Mouse (Mus musculus) thymus, postnatal 0 days (tissue): Measurements from ENCODE around the gene Adamts3. TPM values are rescaled to one million over a fixed set of nuclear protein-coding genes. Genes with fewer than 3 reads are reported as not detected.

Experiments used
- DNase-seq: peaks from one replicate; pipeline ENCODE4 v3.0.0-alpha.2; 2015; ENCODE audit warnings: low spot score
- polyA plus RNA-seq: library from polyadenylated mRNA; unstranded; fragments of >200 nt; fragmentation: Nextera tagmentation; extraction: Ambion mirVana; gene quantifications from 2 replicates; pipeline ENCODE4 v1.2.1, GENCODE M21; 2015

Adamts3 gene
- polyA plus RNA-seq, 1 experiment from 2014 or later = 1.2 TPM

DNA sequence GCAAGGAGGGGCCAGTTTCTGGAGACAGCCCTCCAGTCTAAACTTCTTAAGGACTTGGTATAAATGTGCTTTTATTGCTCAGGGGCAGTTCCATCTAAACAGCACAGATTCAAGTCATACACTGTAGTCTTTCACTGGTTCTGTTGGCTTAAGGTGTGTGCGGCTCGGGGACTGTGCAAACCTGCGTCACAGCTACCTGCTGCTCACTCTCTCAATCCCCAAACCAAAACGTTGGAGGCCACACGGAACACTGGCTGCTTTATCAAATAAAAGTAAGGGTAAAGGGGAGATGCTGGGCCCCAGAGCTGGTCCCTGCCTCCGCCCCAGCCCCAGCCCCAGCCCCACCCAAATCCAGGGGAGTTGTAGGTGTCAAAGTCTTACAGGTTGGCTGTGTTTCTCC lies 66.5 kb downstream of the Adamts3 start:
- no peak for DNase-seq

DNA sequence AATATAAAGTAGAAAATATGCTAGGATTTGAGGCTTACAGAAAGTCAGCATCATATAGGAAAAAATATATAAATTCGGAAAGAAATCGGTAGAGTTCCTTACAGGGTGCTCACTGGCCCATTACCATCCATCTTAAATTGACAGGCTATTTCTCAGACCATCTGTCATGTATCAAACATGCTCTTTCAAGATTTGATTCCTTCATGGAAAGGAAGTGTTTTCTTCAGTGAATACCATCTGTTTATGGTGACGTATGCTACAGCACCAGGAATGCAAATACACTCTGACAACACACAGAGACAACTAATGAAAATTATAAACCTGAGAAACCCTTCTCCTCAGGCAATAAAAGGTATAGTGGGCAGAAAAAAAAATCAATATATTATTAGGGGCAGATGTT lies 68.6 kb downstream of the Adamts3 start:
- no peak for DNase-seq

GRCm38 (mm10) chr5:89800181-89800816 lies 82.8 kb downstream of the Adamts3 start:
- DNase-seq = no peak

DNA sequence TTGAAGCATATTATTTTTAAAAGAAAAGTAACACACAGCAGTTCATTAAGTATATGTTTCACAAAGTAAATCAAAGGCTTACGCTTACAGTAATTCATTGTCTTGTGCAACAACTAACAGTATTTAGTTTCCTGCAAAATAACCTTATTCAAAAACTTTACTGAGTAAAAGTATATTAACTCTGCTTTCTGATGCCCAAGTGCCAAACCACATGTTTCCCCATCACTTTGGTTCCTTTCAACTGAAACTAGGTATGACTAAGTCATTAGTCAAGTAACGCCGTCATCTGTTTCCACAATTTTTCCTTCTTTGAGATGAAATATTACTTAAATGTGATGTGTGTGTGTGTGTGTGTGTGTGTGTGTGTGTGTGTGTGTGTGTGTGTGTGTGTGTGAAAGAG lies 89.4 kb downstream of the Adamts3 start:
- no peak for DNase-seq

DNA sequence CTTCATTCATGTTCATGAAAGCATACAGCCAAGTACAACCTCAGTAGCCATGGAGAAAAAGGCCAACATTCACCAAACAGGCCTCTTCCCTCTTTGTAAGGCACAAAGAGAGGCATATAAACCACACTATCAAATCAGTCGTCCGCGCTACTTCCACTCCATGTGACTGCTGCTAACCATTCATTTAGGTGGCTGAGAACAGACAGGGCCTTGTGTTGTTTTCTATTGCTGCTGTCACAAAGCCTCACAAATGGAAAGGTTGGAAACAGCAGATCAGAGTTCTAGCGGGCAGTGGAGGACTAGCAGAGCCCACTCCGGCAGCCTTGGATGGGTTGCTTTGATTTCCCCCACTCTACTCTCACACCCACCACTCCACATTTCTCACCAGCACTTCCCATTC lies 98.5 kb downstream of the Adamts3 start:
- no peak for DNase-seq

DNA sequence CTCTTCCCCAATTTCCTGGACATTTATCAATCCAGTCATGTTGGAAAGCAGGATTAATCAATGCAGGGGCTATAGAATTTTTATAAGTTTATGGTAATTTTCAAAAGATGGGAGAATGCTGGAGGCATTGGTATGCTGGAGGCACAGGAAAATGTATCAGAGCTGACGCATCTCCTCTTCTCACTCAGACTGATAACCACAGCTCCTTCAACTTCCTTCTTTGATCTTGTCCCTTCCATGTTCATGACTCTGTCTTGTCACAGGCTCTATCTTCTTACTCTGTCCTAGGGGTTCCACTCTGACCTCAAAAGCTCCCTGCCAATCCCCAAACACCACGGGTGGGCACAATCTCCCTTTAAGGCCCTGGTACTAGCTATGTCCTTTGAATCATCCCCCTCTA lies 103.3 kb downstream of the Adamts3 start:
- no peak for DNase-seq

- no peak for DNase-seq
Measured at GRCm38 (mm10) chr5:89778610-89779009, 104.5 kb downstream of the Adamts3 start.

- no peak for DNase-seq
Measured at GRCm38 (mm10) chr5:89777411-89777810, 105.7 kb downstream of the Adamts3 start.

DNA sequence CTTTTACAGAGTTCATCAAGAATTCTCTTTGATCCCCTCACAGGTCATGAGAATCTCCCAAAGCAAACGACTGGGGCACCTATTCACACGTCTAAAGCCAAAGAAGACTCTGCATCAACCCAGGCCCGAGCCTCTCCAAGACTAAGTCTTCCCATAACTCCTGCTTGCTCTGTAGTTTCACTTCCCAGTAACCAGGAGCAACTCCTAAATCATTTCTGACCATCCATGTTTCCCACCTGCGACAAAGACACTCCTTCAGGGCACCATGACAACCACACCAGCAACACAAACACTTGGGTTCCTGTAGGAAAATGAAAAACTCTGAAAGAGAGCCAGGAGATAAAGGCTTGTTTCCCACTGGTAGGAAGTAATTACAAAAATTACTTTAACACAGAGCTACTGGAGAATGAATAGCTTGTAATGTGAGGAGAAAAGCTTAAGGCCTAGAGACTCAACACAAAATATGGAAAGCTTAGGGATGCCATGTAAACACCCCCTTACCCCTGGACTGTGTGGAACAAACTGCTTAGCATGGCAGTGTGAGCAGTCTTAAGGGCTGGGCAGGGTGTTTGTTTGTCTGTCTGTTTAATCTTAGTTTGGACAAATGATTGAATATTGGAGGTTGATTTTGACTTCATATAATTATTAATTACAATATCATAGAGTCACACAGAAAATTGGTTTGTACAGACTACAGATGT lies 112.3 kb downstream of the Adamts3 start:
- no peak for DNase-seq

DNA sequence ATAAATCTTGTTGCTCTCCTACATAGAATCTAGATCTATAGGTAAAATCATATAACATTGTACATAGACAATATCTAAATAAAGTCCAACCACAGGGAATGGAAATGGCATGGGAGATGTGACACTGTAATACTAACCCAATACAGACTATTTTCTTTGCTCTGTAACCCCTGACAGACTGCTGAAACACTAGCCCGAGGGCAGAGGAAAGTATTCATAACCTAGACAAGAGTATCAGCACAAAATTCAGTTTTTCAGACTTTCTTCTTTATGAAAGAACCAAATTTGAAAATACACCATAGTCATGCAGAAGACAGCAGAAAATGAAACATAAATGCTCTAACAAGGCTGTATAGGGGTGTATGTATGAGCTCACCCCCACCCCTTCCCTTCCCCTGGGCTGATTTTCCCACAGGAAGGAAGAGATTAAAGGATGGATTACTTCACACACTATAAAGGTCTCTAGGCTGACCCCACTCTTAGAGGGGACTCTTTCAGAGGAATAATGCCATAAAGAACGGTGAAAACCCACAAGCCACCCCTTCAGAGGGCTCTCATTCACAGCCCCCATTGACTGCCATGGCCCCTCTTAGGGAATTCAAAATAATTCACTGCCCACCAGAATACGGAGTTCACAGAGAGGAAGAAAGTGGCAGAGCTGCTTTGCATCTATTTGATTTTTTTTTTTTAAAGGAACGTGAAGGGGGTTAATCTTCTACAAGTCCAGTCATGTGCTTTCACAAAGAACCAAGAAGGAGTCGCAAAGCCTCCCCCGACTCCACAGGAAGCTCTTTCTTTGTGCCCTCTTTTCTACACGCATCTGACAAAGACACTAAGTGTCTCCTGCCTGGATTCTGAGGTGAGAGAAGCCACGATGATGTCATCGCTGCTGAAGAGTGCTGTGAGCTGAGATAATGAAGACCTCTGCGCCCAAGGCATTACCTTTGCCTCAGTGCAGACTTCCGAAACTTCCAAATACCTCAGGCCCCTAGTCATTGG lies 119.6 kb downstream of the Adamts3 start:
- no peak for DNase-seq

DNA sequence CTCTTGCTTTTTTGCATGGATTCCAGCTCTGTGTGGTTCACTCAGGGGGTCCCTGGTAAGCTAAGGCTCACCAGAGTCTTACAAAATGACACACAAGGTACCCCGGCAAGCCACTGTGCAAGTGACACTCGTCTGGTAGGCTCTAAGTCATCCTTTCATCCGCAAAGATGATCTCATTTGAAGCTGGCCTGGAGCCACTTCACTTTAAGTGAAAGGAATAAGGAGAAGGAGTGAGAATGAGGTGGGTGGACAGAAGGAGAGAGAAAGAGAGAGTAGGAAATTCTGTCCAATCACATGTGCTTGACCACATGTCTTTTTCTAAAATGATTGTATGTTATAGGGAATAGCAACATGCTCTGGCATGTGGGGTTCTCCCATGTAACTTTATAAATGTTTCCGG lies 122.8 kb downstream of the Adamts3 start:
- no peak for DNase-seq

- DNase-seq = no peak
Measured at GRCm38 (mm10) chr5:89751836-89752235, 131.3 kb downstream of the Adamts3 start.

GRCm38 (mm10) chr5:89748185-89748884 lies 134.8 kb downstream of the Adamts3 start:
- DNase-seq = no peak

DNA sequence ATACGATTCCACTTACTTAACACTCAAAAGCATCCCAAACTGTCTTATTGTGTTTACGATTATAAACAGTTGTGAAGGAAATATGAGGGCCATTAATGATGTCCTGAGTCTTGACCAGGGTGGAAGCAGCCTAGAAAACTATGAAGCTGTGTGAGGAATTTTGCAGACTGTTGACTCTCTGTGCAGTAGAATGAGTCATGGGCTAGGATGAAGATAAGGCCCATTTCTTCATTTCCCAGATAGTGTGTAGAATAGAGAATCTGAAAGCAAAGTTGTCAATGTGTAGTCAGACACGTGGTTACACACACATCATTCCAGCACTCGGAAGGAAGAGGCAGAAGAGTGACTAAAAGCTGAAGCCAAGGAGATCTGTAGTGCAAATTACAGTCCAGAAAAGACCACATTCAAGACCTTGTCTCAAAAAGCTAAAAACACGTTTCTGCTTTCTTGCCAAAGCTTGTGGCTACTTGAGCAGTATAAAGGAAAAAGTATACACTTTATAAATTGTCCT lies 135.9 kb downstream of the Adamts3 start:
- DNase-seq = no peak

DNA sequence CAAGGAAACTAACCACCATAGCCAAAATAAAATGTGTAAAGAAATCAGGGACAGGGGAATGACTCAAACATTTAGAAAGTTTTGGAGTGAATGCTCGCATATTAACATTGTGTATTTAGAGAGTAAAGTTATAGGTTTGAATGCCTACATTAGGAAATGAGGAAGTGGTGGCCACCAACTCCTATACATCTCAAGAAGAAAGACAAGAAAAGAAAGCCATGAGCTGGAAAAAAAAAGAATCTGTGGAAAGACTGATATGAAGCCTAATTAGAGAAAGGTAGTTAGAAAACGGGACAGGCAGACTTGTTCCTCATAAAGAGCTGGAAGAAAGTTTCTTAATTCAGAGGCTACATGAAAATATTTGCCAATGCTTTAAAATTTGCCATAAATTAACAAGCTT lies 138.0 kb downstream of the Adamts3 start:
- no peak for DNase-seq

- no peak for DNase-seq
Measured at GRCm38 (mm10) chr5:89734759-89735158, 148.4 kb downstream of the Adamts3 start.

DNA sequence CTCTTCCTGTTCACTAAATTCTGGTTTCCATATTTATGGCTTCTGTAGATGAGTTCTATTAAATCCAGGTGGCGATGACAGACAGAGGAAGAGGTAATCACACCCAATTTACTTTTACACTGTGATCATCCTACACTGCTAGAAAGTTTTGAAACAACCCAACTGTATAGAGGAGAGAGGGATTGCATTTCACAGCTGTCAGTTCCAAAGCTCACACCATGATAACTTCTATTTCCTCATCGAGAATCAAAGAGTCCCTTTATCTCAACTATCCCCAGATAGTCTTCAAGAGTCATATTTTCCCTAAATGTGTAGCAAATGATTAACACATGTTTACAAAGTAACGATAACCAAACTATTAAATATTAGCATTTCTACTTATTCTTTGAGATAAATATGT lies 152.7 kb downstream of the Adamts3 start:
- no peak for DNase-seq

DNA sequence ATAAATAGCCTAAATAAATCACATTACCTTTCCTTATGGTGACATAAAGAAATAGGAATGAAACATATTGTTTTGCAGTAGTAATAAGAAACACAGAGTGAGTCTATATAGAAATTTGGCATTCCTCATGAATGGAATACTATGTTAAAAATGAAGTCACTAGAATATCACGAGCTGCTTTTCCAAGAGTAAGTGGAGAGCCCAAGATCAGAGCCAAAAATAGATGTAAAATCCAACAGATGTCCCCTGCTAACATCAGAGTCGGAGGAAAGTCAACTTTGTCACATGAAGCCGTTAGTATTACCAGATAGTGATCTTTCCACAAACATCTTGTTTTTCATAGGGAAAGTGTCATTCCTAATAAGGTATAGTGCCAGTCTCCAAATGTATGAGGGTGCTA lies 155.0 kb downstream of the Adamts3 start:
- no peak for DNase-seq

DNA sequence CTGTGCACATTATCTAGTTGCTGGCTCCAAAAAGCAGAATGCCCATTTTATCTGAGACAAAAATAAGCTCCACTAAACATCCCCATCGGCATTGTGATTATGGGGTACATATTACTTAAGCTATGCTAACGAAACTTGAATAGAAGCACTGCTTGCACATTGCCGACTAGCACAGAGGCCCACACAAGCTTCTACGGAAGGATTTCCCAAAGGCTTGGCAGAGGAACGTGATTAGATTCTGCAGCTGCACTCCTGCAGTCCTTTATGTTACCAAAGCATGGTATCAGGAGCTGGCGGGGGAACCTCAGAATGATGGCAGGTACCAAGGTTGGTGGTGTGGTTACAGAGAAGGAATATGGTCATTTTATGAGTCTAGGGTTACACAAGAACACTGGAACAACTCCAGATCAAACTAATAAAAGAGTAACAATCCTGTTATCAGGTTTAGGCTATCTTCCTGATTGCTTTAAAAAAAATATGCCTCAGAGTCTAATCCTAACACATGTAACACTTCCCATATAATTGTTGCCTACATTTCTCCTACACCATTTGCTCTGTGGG lies 155.6 kb downstream of the Adamts3 start:
- DNase-seq = no peak

- DNase-seq = no peak
Measured at GRCm38 (mm10) chr5:89714552-89714951, 168.6 kb downstream of the Adamts3 start.
